Mouse (Mus musculus) midbrain, embryonic 14.5 days (tissue): ENCODE data around the gene Epsti1. TPM values are rescaled to one million over a fixed set of nuclear protein-coding genes. Genes with fewer than 3 reads are reported as not detected.

Experiments
- ATAC-seq: fragments of 200-750 bp; cut with Nextera tagmentation; 2 replicates; pipeline ENCODE4 v1.8.0; 2017; ENCODE audit warnings: moderate number of reproducible peaks, moderate library complexity; ENCODE audit not compliant: low FRiP score, low TSS enrichment
- DNase-seq: peaks from one replicate; pipeline ENCODE4 v3.0.0-alpha.2; 2015
- H3K27ac ChIP-seq: fragments of 300-500 bp; sonication (generic); replicated peaks from 2 replicates; pipeline ENCODE4 v1.5.1; 2014; ENCODE audit warnings: mild to moderate bottlenecking, low read depth, low read length, moderate library complexity
- H3K27me3 ChIP-seq: fragments of 300-500 bp; sonication (generic); 2 replicates; pipeline ENCODE4 v1.6.1; 2014; ENCODE audit warnings: low read length, control low read depth, mixed read lengths; ENCODE audit not compliant: control insufficient read depth, insufficient read depth
- H3K36me3 ChIP-seq: fragments of 300-500 bp; sonication (generic); 2 replicates; pipeline ENCODE4 v1.6.1; 2014; ENCODE audit warnings: low read length, control low read depth; ENCODE audit not compliant: control insufficient read depth, insufficient read depth
- H3K4me1 ChIP-seq: fragments of 300-500 bp; sonication (generic); 2 replicates; pipeline ENCODE4 v1.6.1; 2014; ENCODE audit warnings: mild to moderate bottlenecking, antibody characterized with exemption, low read length, control low read depth; ENCODE audit not compliant: control insufficient read depth, insufficient read depth
- H3K4me2 ChIP-seq: fragments of 300-500 bp; sonication (generic); 2 replicates; pipeline ENCODE4 v1.6.1; 2014; ENCODE audit warnings: mild to moderate bottlenecking, low read length, moderate library complexity
- H3K4me3 ChIP-seq: fragments of 300-500 bp; sonication (generic); replicated peaks from 2 replicates; pipeline ENCODE4 v1.5.1; 2014; ENCODE audit warnings: low read depth, low read length
- H3K9ac ChIP-seq: fragments of 300-500 bp; sonication (generic); replicated peaks from 2 replicates; pipeline ENCODE4 v1.6.1; 2014; ENCODE audit warnings: mild to moderate bottlenecking, low read length, moderate library complexity
- H3K9me3 ChIP-seq: fragments of 300-500 bp; sonication (generic); 2 replicates; pipeline ENCODE4 v1.6.1; 2016; ENCODE audit warnings: low read length, control low read depth, mixed read lengths; ENCODE audit not compliant: control insufficient read depth
- WGBS: fragments of 180-500 bp; shearing (Covaris S2); extraction: QIAGEN DNeasy Blood & Tissue Kit; methylation state at CpG from one replicate; pipeline ENCODE4 v1.1.7; 2014; 5-methylcytosine and 5-hydroxymethylcytosine counted together
- polyA plus RNA-seq: library from polyadenylated mRNA; unstranded; fragments of >200 nt; fragmentation: Nextera tagmentation; extraction: Ambion mirVana; gene quantifications from 2 replicates; pipeline ENCODE4 v1.2.1, GENCODE M21; 2014

Epsti1 gene
- polyA plus RNA-seq, 1 experiment from 2014 or later, result 1.5 TPM

DNA sequence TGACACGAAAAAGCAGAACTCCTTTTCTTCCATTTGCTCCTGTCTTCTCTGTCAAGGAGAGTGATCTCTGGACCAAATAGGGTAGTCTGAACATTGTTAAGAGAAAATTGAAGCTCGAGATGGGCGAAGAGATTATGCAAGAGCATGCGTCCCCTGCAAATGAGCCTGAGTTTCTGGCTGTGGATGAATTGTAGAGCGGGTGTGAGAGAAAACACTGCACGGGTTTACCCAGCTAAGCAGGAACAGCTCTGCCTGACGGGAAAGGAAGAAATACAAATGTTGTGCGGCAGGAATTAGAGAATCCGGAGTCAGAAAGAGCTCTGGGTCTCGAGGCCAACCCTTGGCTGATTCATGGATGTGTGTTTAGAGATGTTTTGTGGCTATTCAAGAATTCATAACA lies 107.8 kb downstream of the Epsti1 start:
- ATAC-seq (no peak), DNase-seq (no peak)
- WGBS, result 64% methylated on average over 10 of the region's 10 CpGs
- H3K4me1 ChIP-seq, result peaks cover 12% of the 10 kb centered on the region
- H3K27ac ChIP-seq, result no peak overlapping the region
- no peaks in the 10 kb centered on the region for H3K27me3 ChIP-seq
- no peak overlapping the region for H3K4me2 ChIP-seq
- H3K9me3 ChIP-seq, result no peaks in the 10 kb centered on the region
- H3K9ac ChIP-seq, result no peak overlapping the region
- H3K4me3 ChIP-seq, result no peak overlapping the region
- H3K36me3 ChIP-seq, result no peaks in the 10 kb centered on the region

DNA sequence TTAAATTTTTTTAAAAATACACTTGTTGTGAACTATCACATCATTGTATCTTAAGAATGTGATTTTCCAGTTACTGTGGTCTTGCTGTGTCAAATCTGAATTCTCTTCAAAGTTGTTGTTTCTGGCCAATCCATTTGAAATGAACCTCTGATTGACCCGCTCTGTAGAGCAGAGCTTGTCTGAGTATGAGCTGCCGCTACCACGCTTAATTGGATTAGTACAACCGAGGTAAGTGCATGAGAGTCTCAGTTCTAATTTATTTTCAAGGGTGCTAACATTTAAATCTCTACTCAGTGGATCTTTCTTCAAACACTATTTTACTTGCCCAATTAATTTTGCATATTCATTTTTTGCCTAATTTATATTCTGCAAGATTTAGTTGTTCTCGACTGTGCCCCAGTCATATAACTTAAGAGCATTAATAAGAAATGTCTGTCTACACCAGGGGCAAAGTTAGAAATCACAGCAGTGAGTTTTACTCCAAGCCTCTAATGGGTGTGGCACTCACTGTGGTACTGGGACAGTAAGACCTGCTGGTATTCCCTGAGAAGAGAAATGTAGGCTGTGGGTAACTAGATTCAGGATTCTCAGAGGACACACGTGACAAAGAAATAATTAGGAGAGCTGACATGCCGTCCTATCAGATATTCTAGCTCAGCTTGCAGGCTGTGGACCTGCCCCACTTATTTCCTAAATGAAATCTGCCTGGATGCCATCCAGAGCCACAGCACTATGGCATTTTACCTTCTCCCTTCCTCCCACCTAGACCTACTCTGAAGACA lies 111.7 kb downstream of the Epsti1 start:
- peaks cover 11% of the 10 kb centered on the region for H3K27me3 ChIP-seq
- H3K9ac ChIP-seq, result no peak overlapping the region
- DNase-seq (peak; percentile 56), ATAC-seq (peak; percentile 62; the same call in 1 of the 2 replicates)
- H3K4me3 ChIP-seq, result no peak overlapping the region
- 18% methylated on average over 7 of the region's 7 CpGs for WGBS
- H3K4me1 ChIP-seq, result peaks cover 12% of the 10 kb centered on the region
- no peak overlapping the region for H3K4me2 ChIP-seq
- H3K27ac ChIP-seq, result no peak overlapping the region
- no peaks in the 10 kb centered on the region for H3K9me3 ChIP-seq
- no peaks in the 10 kb centered on the region for H3K36me3 ChIP-seq

DNA sequence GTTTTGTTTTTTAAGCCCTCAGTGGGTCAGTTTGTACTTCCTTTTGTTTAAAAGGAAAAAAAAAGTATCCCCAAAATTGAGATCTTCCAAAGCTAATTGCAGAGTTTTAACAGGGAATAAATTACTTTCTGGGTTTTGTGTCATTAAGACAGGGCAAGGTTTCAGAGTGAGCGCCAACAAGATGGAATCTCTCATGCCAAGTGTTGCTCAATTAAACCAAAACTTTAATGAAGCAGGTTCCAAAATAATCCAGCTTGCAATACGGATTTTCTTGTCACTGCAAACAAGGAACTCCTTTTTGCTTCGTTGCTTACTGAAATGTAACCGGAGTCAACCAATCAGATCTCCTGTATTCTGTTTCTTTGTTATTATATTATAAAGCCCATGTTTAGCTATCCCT lies 112.4 kb downstream of the Epsti1 start:
- no peak for ATAC-seq
- peaks cover 11% of the 10 kb centered on the region for H3K27me3 ChIP-seq
- no peak overlapping the region for H3K4me3 ChIP-seq
- no peaks in the 10 kb centered on the region for H3K9me3 ChIP-seq
- H3K4me2 ChIP-seq, result no peak overlapping the region
- no peak for DNase-seq
- no peak overlapping the region for H3K9ac ChIP-seq
- WGBS, result 55% methylated on average over 4 of the region's 4 CpGs
- peaks cover 12% of the 10 kb centered on the region for H3K4me1 ChIP-seq
- no peaks in the 10 kb centered on the region for H3K36me3 ChIP-seq
- no peak overlapping the region for H3K27ac ChIP-seq

DNA sequence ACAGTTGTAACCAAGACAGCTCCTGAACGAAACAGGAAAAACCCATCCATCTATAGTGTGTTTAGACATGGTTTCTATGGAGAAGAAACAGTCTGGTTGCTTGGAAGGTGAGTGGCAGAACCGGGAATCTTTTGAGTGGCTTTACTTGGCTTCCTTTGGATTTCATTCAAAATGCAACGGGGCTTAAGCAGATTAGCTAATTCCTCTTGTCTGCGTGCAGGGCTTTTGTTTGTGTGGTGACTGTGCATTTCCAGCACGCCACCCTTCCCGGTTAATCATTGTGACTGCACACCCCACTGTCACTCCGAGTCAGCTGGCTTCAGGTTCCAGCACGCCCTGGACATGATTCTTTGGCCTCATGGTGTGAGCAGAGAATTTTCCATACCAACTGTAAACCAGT lies 115.9 kb downstream of the Epsti1 start:
- H3K4me3 ChIP-seq, result no peak overlapping the region
- H3K4me1 ChIP-seq, result peaks cover 8% of the 10 kb centered on the region
- DNase-seq, result peak; percentile 73
- H3K27me3 ChIP-seq, result peaks cover 20% of the 10 kb centered on the region
- no peaks in the 10 kb centered on the region for H3K9me3 ChIP-seq
- ATAC-seq, result no peak; the same call in 1 of the 2 replicates
- no peaks in the 10 kb centered on the region for H3K36me3 ChIP-seq
- H3K27ac ChIP-seq, result 0 out of 2 replicates have a peak overlapping the region, but pooled peaks have one; percentile 20
- WGBS, result 8% methylated on average over 8 of the region's 8 CpGs
- no peak overlapping the region for H3K9ac ChIP-seq
- no peak overlapping the region for H3K4me2 ChIP-seq

DNA sequence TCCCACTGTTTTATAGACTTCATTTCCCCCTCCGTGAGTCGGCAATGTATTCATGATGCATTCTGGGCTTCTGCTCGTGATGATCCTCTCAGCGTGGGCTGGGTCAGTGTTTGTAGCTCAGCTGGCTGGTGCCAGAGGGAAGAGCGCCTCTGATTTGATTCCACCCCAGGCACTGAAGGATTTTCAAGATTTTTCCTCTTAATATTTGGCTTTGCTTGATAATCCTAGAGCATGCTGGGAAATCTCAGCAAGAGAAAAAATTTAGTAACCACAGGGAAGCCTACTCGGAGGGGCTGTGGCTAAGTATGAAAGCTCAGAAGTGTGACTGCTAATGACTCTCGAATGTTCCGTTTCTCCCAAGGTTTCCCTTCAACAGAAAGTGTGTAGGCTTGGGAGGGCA lies 134.8 kb downstream of the Epsti1 start:
- Histone ChIP-seq H3K36me3 (no peaks in the 10 kb centered on the region), H3K4me1 (no peaks in the 10 kb centered on the region), H3K4me2 (no peak overlapping the region), H3K9ac (no peak overlapping the region), H3K27ac (no peak overlapping the region), H3K9me3 (no peaks in the 10 kb centered on the region), H3K4me3 (no peak overlapping the region), H3K27me3 (no peaks in the 10 kb centered on the region)
- ATAC-seq (no peak), DNase-seq (peak; percentile 59)
- 55% methylated on average over 8 of the region's 8 CpGs for WGBS

DNA sequence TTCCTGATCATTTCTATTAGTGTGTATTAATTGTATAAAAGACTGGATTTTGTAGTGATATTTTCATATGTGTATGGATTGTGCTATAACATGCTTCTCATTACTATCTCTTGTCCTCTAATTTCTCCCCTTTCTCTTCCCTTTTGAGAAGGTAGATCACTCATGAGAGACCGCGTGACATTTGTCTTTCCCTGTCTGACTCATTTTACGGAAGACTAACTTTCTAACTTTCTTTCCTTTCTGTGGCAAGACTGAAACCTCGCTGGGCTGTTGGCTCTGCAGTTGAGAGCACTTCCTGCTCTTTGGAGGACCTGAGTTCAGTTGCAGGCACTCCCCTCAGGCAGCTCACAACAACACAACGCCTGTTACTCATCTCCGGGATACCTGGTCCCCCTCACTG lies 136.6 kb downstream of the Epsti1 start:
- H3K27me3 ChIP-seq, result no peaks in the 10 kb centered on the region
- no peaks in the 10 kb centered on the region for H3K4me1 ChIP-seq
- no peak overlapping the region for H3K9ac ChIP-seq
- DNase-seq (no peak), ATAC-seq (no peak)
- H3K27ac ChIP-seq, result no peak overlapping the region
- H3K4me2 ChIP-seq, result no peak overlapping the region
- H3K4me3 ChIP-seq, result no peak overlapping the region
- no peaks in the 10 kb centered on the region for H3K9me3 ChIP-seq
- WGBS, result 86% methylated on average over 6 of the region's 6 CpGs
- no peaks in the 10 kb centered on the region for H3K36me3 ChIP-seq

DNA sequence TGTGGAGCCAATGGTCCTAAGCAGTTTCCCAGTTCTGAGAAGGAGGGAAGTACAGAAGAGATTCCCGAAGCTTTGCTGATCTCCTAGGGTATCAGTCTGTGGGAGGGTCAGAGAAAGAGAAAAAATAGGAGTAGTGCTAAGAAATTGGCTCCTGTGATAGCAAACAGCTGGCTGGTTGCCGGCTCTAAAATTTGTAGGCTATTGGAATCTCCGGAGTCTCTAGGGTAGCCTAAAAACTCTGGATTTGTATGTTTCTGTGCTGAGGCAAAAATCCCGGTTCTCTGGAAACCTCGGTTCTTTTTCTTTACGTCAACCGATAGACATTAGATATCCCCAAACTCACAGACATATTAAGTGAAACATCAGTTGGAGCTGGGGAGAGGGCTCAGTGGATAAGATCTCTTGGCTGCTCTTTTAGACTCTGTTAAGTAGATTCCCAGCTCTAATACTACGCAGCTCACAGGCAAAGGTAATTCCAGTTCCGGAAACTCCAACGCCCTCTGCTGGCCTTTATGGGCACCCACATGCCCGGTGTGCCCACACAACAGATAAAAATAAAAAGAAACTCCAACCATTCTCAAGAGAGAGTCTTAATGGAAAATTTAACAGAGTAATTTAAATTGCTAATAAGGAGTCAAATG lies 138.0 kb downstream of the Epsti1 start:
- H3K4me3 ChIP-seq, result no peak overlapping the region
- no peak overlapping the region for H3K27ac ChIP-seq
- no peak overlapping the region for H3K4me2 ChIP-seq
- no peaks in the 10 kb centered on the region for H3K4me1 ChIP-seq
- no peaks in the 10 kb centered on the region for H3K27me3 ChIP-seq
- H3K9ac ChIP-seq, result no peak overlapping the region
- ATAC-seq, result no peak
- DNase-seq, result no peak
- H3K36me3 ChIP-seq, result no peaks in the 10 kb centered on the region
- H3K9me3 ChIP-seq, result no peaks in the 10 kb centered on the region
- WGBS, result 79% methylated on average over 11 of the region's 11 CpGs

DNA sequence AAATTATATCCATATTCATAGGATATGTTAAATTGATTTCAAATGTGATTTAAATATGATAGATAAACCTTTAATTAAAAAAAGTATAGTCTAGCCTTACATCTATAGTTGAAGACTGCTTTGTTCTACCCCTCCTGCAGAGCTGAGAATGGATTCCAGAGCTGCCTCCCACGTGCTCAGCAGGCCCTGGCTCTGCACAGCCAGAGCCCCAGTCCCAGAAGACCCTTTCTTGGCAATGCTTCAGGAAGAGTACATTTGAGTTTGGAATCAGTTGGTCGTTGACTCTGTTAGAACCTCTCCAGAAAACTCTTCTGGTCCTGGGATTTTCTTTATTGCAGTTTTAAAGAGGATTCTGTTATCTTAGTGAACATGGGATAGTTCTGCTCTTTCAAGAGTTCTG lies 139.0 kb downstream of the Epsti1 start:
- no peaks in the 10 kb centered on the region for H3K36me3 ChIP-seq
- no peaks in the 10 kb centered on the region for H3K27me3 ChIP-seq
- no peak overlapping the region for H3K27ac ChIP-seq
- peak; percentile 25 for DNase-seq
- H3K9ac ChIP-seq, result no peak overlapping the region
- WGBS, result 29% methylated on average over 2 of the region's 2 CpGs
- no peak overlapping the region for H3K4me3 ChIP-seq
- H3K4me1 ChIP-seq, result no peaks in the 10 kb centered on the region
- no peak for ATAC-seq
- H3K4me2 ChIP-seq, result no peak overlapping the region
- no peaks in the 10 kb centered on the region for H3K9me3 ChIP-seq

DNA sequence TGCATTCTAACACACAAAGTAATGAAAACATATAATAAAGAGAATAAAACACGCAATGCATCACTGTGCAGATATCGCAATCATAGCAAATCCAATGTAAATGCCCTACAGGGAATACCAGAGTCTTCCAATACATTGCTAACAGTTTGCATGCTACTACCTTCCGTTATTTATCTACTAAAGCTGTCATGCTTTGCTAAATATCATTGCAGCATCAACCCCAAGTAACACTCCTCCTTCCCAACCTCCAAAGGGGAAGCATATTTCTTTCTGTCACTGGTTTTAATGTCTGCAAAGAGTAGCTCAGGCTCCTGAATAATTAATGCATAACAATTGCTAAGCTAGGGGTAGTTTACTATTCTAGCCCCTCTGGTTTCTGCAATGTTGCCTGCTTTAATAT lies 144.2 kb downstream of the Epsti1 start:
- Histone ChIP-seq H3K9ac (no peak overlapping the region), H3K27ac (no peak overlapping the region), H3K27me3 (no peaks in the 10 kb centered on the region), H3K4me1 (no peaks in the 10 kb centered on the region), H3K4me2 (no peak overlapping the region), H3K36me3 (no peaks in the 10 kb centered on the region), H3K9me3 (no peaks in the 10 kb centered on the region), H3K4me3 (no peak overlapping the region)
- WGBS, result 87% methylated on average over 3 of the region's 3 CpGs
- ATAC-seq (no peak), DNase-seq (no peak)
